Mouse (Mus musculus) layer of hippocampus, postnatal 25 days (tissue): ENCODE measurements around the gene Lmntd1. TPM values are rescaled to one million over a fixed set of nuclear protein-coding genes. Genes with fewer than 3 reads are reported as not detected.

ENCODE experiments used
- DNase-seq, 2 experiments: peaks; one replicate each; pipeline ENCODE4 v3.0.0; 2022; ENCODE audit warnings: mixed read lengths in 2 of 2, low spot score in 1 of 2; ENCODE audit errors: extremely low spot score in 1 of 2
- total RNA-seq, 2 experiments: library from RNA; stranded (reverse); gene quantifications; 2 replicates each; pipeline ENCODE4 v1.2.3; 2021

Gene Lmntd1
- total RNA-seq, 2 experiments from 2014 or later = 0.81 to 1.9 TPM

GRCm38 (mm10) chr6:145607746-145608145, 6.4 kb downstream of the Lmntd1 start:
- no peak for DNase-seq

GRCm38 (mm10) chr6:145605203-145605602, 8.9 kb downstream of the Lmntd1 start:
- no peak for DNase-seq

DNA sequence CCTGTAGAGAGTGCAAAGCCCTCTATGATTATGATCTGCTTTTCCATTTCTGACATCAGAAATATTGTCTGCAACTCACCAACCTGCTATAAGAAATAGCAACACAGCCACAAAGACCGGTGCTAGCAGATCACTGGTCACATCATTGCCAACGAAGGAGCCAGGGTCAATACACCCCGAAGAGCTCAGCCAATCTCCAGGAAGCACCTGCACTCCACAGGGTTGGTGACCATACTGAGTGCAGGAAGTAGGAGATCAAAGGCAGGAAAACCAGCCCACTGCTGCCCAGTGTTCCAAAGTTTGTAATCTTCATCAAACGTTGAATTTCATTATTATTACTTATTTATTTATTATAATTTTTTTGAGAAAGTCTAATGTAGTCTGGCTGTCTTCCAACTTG, 9.5 kb downstream of the Lmntd1 start:
- no peak for DNase-seq

DNA sequence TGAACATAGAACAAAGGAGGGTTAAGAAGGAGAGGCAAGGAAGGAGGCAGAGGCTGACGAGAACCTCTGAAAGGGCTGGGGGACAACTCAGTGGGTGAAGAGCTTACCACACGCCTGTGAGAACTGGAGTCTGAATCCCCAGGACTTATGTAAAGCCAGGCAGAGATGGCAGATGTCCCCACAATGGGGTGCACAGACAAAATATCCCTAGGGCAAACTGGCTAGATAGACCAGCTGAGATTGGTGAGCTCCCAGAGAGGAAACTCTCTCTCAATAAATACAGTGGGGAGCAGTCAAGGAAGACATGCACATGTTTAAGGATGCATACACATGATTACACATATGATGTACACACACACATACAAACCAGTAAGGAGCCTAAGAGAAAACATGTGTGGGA, 10.0 kb downstream of the Lmntd1 start:
- no peak for DNase-seq

DNA sequence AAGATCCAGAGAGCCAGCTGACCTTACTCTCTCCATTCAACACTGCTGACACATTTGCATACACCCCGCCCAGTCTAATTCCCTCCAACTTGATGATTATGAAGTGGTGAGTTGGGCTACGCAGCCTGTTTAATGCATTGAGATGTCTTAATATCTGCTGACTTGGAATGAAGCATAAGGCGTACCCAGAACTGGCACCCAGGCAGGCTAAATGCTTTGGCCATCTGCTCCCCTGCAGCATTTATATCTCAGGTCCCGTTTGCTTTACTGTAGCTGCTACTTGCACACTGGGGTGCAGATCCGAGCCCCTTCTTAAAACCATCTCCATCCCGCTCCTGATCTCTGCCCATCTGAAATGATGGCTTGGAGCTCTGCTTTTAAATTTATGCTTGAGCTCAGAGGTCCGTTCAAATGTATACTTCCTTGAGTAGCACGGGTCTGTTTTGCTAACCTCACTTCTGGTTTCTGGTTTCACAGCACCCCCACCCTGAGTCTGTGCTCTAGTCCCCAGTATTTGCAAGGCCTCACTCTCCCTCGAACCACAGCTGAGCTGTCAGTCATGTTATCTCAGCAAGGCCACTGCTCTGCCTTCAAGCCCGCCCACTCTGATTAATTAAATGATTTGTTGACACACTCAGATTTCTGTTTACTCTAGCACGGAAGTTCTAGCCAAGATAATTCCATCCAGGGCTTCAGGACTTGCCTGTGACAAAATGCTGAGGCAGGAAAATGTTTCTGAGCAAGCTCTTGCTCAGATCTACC, 15.1 kb downstream of the Lmntd1 start:
- no peak for DNase-seq

DNA sequence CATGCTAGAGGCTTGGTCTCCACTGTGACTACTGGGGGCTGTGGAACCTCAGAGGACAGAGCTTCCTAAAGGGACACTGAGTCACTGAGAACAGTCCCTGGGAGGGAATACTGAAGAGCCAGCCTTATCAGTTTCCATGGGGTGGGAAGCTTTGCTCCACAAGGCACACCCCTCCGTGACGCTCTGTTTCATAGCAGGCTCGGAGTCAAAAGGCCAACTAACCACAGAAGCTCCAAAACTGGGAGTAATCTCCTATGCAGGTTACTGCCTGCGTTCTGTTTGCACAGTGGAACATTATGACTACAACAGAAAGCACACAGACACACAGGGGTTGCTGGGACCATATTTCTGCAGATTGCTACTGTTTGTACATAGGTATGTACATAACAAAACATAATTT, 18.2 kb downstream of the Lmntd1 start:
- DNase-seq = no peak

GRCm38 (mm10) chr6:145593991-145594390, 20.1 kb downstream of the Lmntd1 start:
- no peak for DNase-seq

GRCm38 (mm10) chr6:145592531-145592998, 21.6 kb downstream of the Lmntd1 start:
- DNase-seq = no peak

- DNase-seq = no peak
Observed at GRCm38 (mm10) chr6:145592036-145592435, 22.1 kb downstream of the Lmntd1 start.

- DNase-seq = no peak
Observed at GRCm38 (mm10) chr6:145591578-145591977, 22.5 kb downstream of the Lmntd1 start.

GRCm38 (mm10) chr6:145590501-145591293, 23.4 kb downstream of the Lmntd1 start:
- DNase-seq = no peak

GRCm38 (mm10) chr6:145585052-145585973, 28.8 kb downstream of the Lmntd1 start:
- no peak for DNase-seq

GRCm38 (mm10) chr6:145581366-145582170, 32.6 kb downstream of the Lmntd1 start:
- DNase-seq = no peak

DNA sequence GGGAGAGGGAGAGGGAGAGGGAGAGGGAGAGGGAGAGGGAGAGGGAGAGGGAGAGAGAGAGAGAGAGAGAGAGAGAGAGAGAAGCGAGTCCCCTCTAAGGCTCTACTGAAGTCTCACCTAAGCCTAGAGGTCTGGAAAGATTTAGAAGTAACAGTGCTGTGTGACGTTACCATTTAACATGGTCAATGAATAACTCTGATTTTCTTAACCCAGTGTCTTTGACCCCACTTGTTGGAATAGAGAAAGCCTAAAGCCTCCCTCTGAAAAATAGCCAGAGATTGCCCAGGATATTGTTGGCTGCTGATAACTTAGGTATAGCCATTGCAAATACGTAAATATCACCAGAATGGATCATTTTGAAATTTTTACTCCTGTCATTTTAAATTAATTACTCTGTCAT, 34.4 kb downstream of the Lmntd1 start:
- no peak for DNase-seq

- DNase-seq = no peak
Observed at GRCm38 (mm10) chr6:145578457-145579185, 35.5 kb downstream of the Lmntd1 start.

DNA sequence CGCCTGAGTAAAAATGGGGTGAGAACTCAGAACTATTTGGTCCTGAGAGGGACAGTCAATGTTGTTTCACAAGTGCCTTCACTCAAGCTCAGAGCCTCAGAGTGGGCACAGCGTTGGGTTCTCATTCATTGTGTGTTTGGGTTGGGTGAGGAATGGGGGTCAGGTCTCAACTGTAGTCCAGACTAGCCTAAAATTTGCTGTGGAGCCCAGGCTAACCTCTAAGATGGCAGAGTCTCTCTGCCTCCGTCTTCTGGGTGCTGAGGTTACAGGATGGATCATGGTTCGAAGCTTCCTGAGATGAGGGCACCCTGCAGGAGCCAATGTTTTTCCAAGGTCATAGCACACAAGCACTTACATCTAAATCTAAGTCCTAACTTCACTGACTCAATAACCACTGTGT, 37.4 kb downstream of the Lmntd1 start:
- DNase-seq = no peak

GRCm38 (mm10) chr6:145573250-145574013, 40.7 kb downstream of the Lmntd1 start:
- DNase-seq = no peak

DNA sequence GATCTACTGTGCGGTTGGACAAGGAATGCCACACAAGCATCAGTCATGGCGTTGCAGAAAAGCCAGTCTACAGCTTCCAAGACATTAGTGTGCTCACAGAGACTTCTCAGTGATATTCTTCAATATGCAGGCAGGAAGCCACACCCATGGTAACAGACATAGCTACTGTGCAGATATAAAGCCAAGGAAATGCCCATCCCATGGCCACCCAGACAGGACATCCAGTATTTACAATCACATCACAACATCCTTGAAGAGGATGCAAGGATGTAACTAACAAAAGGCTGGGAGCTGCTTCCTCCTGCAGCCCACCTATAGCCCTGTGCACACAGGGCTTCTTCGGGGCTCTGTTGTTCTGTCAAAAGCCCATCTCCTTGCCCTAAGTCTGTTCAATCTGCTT, 45.4 kb downstream of the Lmntd1 start:
- DNase-seq = no peak
